Mouse (Mus musculus) layer of hippocampus, adult 9-11 months (tissue): ENCODE results near the gene Pja2.
"Not testable (repeated sequence)": the region's sequence is repeated elsewhere in the genome, so short reads cannot be mapped to it uniquely, and the experiment has no call there.

Experiments used
- DNase-seq: peaks from one replicate; pipeline ENCODE4 v3.0.0; 2022

Pja2 gene

GRCm38 (mm10) chr17:64331898-64332769, at the start of gene Pja2:
TSS of gene Pja2 (minus strand) at chr17:64331916.
- DNase-seq, result peak; percentile 100

- DNase-seq, result peak; percentile 59
Measured at GRCm38 (mm10) chr17:64375327-64375726, 43.6 kb upstream of the Pja2 start.

- peak; percentile 61 for DNase-seq
Measured at GRCm38 (mm10) chr17:64363694-64364093, 32.0 kb upstream of the Pja2 start.

GRCm38 (mm10) chr17:64362570-64362969, 30.9 kb upstream of the Pja2 start:
- peak; percentile 33 for DNase-seq

- no peak for DNase-seq
Measured at GRCm38 (mm10) chr17:64361911-64362425, 30.3 kb upstream of the Pja2 start.

GRCm38 (mm10) chr17:64353940-64354339, 22.2 kb upstream of the Pja2 start:
- no peak for DNase-seq

GRCm38 (mm10) chr17:64346135-64346534, 14.4 kb upstream of the Pja2 start:
- no peak for DNase-seq

GRCm38 (mm10) chr17:64344576-64345172, 13.0 kb upstream of the Pja2 start:
- no peak for DNase-seq

GRCm38 (mm10) chr17:64341698-64342097, 10.0 kb upstream of the Pja2 start:
- DNase-seq, result no peak

GRCm38 (mm10) chr17:64339752-64340151, 8.0 kb upstream of the Pja2 start:
- DNase-seq, result no peak

- no peak for DNase-seq
Measured at GRCm38 (mm10) chr17:64337220-64337619, 5.5 kb upstream of the Pja2 start.

GRCm38 (mm10) chr17:64333956-64334355, 2.2 kb upstream of the Pja2 start:
- no peak for DNase-seq

- DNase-seq, result no peak
Measured at GRCm38 (mm10) chr17:64332770-64333096, 1.0 kb upstream of the Pja2 start.

- DNase-seq, result no peak
Measured at GRCm38 (mm10) chr17:64331291-64331897, 322 bp downstream of the Pja2 start.

- DNase-seq, result no peak
Measured at GRCm38 (mm10) chr17:64330885-64331284, 831 bp downstream of the Pja2 start.

- peak; percentile 26 for DNase-seq
Measured at GRCm38 (mm10) chr17:64324556-64324955, 7.2 kb downstream of the Pja2 start.

GRCm38 (mm10) chr17:64315428-64315827, 16.3 kb downstream of the Pja2 start:
- DNase-seq, result no peak

GRCm38 (mm10) chr17:64314523-64314922, 17.2 kb downstream of the Pja2 start:
- not testable (repeated sequence) for DNase-seq

- no peak for DNase-seq
Measured at GRCm38 (mm10) chr17:64297628-64298027, 34.1 kb downstream of the Pja2 start.

GRCm38 (mm10) chr17:64292740-64293139, 39.0 kb downstream of the Pja2 start:
- DNase-seq, result no peak

- DNase-seq, result no peak
Measured at GRCm38 (mm10) chr17:64289684-64290083, 42.0 kb downstream of the Pja2 start.

GRCm38 (mm10) chr17:64288000-64288399, 43.7 kb downstream of the Pja2 start:
- peak; percentile 47 for DNase-seq

GRCm38 (mm10) chr17:64286836-64287235, 44.9 kb downstream of the Pja2 start:
- DNase-seq, result no peak

GRCm38 (mm10) chr17:64281368-64281767, 50.3 kb downstream of the Pja2 start:
- DNase-seq, result not testable (repeated sequence)
